Mouse (Mus musculus): ENCODE measurements around the gene Slc2a9. TPM values are rescaled to one million over a fixed set of nuclear protein-coding genes. Genes with fewer than 3 reads are reported as not detected.

The Slc2a9 gene
- polyA plus RNA-seq, 1 experiment from 2014 or later: 0.15 TPM

DNA sequence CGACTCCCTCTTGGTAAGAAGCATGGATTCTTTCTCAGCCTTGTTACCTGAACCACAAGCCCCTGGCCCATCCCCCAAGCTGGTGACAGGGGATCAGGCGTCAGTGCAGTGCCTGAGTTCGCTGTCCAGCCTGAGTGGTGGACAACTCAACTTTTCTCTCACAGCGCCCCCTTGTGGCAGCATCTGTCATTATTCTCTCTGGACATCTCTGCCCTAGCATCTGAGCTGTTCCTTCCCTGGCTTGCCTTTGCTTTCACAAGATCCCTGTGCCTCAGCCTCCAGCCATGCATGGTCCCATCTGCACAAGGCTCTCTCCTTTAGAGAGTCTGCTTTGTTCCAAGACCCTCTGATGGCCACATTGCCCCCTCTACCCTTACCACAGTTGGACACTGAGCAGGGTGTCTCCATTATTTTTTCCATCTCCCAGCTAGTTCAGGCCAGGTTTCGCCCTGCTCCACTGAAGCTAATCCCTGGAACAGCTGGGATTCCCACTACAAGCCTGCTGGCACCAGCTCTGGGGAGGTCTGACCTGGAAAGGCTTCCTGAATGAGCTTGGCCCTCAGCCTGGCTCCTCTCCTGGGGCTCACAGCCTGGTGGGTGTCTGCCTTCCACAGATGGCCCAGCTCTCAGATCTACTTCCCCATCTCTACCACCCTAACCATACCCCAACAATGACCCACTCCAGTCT, 32.9 kb downstream of the Slc2a9 start:
- no peaks in the 10 kb centered on the region for H3K9me3 ChIP-seq (ENCODE audit: control insufficient read depth, low read length)
- peak; percentile 87 for DNase-seq (ENCODE audit: low spot score)
- no peaks in the 10 kb centered on the region for H3K4me1 ChIP-seq (replicated peaks; ENCODE audit: control insufficient read depth, insufficient read depth, low read length)
- no peaks in the 10 kb centered on the region for H3K36me3 ChIP-seq (ENCODE audit: control insufficient read depth, insufficient read depth, low read length)
- no peak overlapping the region for H3K4me3 ChIP-seq (ENCODE audit: low read depth, low read length)
- H3K4me2 ChIP-seq (replicated peaks; ENCODE audit: low read depth, low read length): no peak overlapping the region
- 20% methylated on average over 5 of the region's 5 CpGs for whole genome bisulfite sequencing
- peak; percentile 71; the same call in 1 of the 2 replicates for ATAC-seq (ENCODE audit: low FRiP score)
- no peaks in the 10 kb centered on the region for H3K27me3 ChIP-seq (ENCODE audit: control insufficient read depth, insufficient read depth, low read length)
- no peak overlapping the region for H3K27ac ChIP-seq (ENCODE audit: low read depth, low read length)
- no peak overlapping the region for H3K9ac ChIP-seq (ENCODE audit: low read depth, low read length)

DNA sequence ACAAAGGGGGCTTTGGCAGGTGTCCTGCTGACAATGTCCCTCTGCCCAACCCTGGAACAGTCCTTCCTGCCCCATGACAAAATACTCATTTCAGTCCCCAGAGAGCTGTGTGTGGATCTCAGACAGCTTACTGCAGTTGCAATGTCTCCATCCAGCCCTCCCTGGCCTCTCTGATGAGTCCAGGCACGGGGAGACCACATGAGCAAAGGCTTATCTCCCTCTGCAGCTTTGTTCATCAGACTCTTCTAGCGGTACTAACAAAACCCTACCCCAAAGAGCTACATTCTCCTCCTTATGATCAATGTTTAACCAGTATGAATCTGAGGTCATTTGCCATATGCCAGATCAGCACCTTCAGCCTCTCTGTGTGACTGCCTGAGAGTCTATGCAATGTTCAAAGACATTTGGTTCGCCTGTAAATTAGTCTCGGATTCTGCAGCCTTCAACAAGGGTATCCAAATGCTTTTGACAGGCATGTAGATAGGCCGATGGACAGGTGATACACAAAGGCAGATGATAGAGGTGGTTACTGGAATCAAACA, 36.3 kb downstream of the Slc2a9 start:
- H3K9ac ChIP-seq (ENCODE audit: low read depth, low read length): no peak overlapping the region
- H3K36me3 ChIP-seq (ENCODE audit: control insufficient read depth, insufficient read depth, low read length): no peaks in the 10 kb centered on the region
- no peak overlapping the region for H3K4me2 ChIP-seq (replicated peaks; ENCODE audit: low read depth, low read length)
- no peak for DNase-seq (ENCODE audit: low spot score)
- no peak overlapping the region for H3K27ac ChIP-seq (ENCODE audit: low read depth, low read length)
- no peaks in the 10 kb centered on the region for H3K9me3 ChIP-seq (ENCODE audit: control insufficient read depth, low read length)
- H3K27me3 ChIP-seq (ENCODE audit: control insufficient read depth, insufficient read depth, low read length): no peaks in the 10 kb centered on the region
- 83% methylated on average over 5 of the region's 5 CpGs for WGBS
- no peak overlapping the region for H3K4me3 ChIP-seq (ENCODE audit: low read depth, low read length)
- no peaks in the 10 kb centered on the region for H3K4me1 ChIP-seq (replicated peaks; ENCODE audit: control insufficient read depth, insufficient read depth, low read length)
- no peak for ATAC-seq (ENCODE audit: low FRiP score)

DNA sequence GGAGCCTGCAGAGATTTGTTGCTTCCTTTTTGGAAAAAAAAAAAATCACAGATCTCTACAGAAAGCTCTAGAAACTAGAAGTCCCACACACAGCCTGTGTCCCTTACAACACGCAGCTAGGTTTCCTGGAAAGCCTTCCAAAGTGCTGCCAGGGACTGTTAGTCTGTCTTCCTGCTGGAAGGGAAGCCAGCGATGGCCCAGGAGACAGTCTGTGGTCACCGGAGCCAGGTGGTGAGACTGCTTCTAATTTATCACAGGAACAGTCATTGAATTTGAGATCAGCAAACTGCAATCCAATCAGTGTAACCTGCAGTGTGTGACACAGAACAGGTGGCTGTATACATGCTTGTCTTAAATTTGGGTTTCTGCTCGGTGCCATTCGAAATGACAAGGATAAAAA, 41.7 kb downstream of the Slc2a9 start:
- Histone ChIP-seq H3K36me3 (ENCODE audit: control insufficient read depth, insufficient read depth, low read length) (no peaks in the 10 kb centered on the region), H3K4me1 (replicated peaks; ENCODE audit: control insufficient read depth, insufficient read depth, low read length) (no peaks in the 10 kb centered on the region), H3K4me2 (replicated peaks; ENCODE audit: low read depth, low read length) (no peak overlapping the region), H3K27me3 (ENCODE audit: control insufficient read depth, insufficient read depth, low read length) (no peaks in the 10 kb centered on the region), H3K9me3 (ENCODE audit: control insufficient read depth, low read length) (no peaks in the 10 kb centered on the region), H3K4me3 (ENCODE audit: low read depth, low read length) (no peak overlapping the region), H3K9ac (ENCODE audit: low read depth, low read length) (no peak overlapping the region), H3K27ac (ENCODE audit: low read depth, low read length) (no peak overlapping the region)
- WGBS: 83% methylated on average over 5 of the region's 5 CpGs
- no peak for DNase-seq (ENCODE audit: low spot score)
- ATAC-seq (ENCODE audit: low FRiP score): no peak

DNA sequence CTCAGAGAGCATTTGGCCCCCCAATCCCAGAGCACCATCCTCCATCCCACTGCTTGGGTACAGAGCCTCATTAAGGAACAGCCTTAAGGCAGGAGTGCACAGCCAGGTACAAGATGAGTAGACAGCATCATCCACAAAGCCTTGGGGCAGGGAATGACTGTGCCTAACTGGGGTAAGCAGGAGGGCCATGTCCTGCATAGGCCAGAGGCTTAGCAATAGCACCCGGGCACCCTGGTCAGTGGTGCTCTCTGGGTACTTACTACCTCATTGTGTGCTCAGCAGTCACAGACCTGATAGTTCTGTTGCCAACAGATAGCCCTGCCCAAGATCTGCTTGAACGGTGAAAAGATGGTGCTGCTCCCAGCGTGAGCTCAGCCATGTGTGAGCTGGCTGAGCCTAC, 52.0 kb downstream of the Slc2a9 start:
- Histone ChIP-seq H3K27me3 (ENCODE audit: control insufficient read depth, insufficient read depth, low read length) (no peaks in the 10 kb centered on the region), H3K4me3 (ENCODE audit: low read depth, low read length) (no peak overlapping the region), H3K4me1 (replicated peaks; ENCODE audit: control insufficient read depth, insufficient read depth, low read length) (no peaks in the 10 kb centered on the region), H3K27ac (ENCODE audit: low read depth, low read length) (no peak overlapping the region), H3K9me3 (ENCODE audit: control insufficient read depth, low read length) (no peaks in the 10 kb centered on the region), H3K9ac (ENCODE audit: low read depth, low read length) (no peak overlapping the region), H3K4me2 (replicated peaks; ENCODE audit: low read depth, low read length) (no peak overlapping the region), H3K36me3 (ENCODE audit: control insufficient read depth, insufficient read depth, low read length) (no peaks in the 10 kb centered on the region)
- DNase-seq (ENCODE audit: low spot score) (no peak), ATAC-seq (ENCODE audit: low FRiP score) (no peak)
- 94% methylated on average over 3 of the region's 3 CpGs for WGBS

DNA sequence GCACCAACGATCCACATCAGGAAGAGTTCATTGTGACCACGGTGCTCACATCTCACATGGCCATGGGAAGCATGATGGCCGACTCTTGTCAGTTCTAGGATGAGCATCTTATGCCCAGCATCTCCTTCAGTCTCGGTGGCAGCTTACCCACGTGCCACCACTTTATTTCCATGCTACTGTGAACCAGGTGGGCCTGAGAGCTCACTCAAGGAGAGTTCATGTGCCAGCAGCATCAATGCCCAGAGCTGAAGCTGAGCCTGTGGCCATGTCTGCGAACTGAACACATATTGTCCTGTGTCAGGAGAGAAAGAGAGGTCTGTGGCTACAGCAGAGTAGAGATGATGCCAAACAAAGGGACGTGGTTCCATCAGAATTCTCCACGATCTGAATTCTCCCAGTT, 53.3 kb downstream of the Slc2a9 start:
- Histone ChIP-seq H3K4me3 (ENCODE audit: low read depth, low read length) (no peak overlapping the region), H3K27ac (ENCODE audit: low read depth, low read length) (no peak overlapping the region), H3K27me3 (ENCODE audit: control insufficient read depth, insufficient read depth, low read length) (no peaks in the 10 kb centered on the region), H3K4me1 (replicated peaks; ENCODE audit: control insufficient read depth, insufficient read depth, low read length) (no peaks in the 10 kb centered on the region), H3K4me2 (replicated peaks; ENCODE audit: low read depth, low read length) (no peak overlapping the region), H3K9me3 (ENCODE audit: control insufficient read depth, low read length) (no peaks in the 10 kb centered on the region), H3K9ac (ENCODE audit: low read depth, low read length) (no peak overlapping the region), H3K36me3 (ENCODE audit: control insufficient read depth, insufficient read depth, low read length) (no peaks in the 10 kb centered on the region)
- DNase-seq (ENCODE audit: low spot score) (no peak), ATAC-seq (ENCODE audit: low FRiP score) (no peak)
- 90% methylated on average over 7 of the region's 8 CpGs for WGBS

DNA sequence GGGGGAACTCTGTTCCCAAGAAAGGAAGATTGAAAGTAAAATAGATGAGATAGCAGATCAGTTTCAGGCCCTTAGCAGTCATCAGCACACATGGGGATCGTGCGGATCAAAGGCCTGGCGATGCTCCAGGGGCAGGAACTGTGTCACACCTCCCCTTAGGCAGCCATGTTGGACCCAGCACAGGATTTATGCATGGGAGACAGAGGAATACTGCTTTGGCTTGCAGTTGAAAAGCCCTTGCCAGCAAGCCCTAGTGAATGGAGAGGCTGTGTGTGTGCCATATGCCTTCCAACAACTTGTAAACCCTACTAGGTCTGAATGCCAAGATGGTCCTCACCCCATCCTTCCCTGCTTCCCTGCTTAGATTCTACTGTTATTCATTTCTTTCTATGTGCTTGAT, 54.8 kb downstream of the Slc2a9 start:
- Histone ChIP-seq H3K27me3 (ENCODE audit: control insufficient read depth, insufficient read depth, low read length) (no peaks in the 10 kb centered on the region), H3K4me1 (replicated peaks; ENCODE audit: control insufficient read depth, insufficient read depth, low read length) (no peaks in the 10 kb centered on the region), H3K27ac (ENCODE audit: low read depth, low read length) (no peak overlapping the region), H3K4me2 (replicated peaks; ENCODE audit: low read depth, low read length) (no peak overlapping the region), H3K9ac (ENCODE audit: low read depth, low read length) (no peak overlapping the region), H3K4me3 (ENCODE audit: low read depth, low read length) (no peak overlapping the region), H3K36me3 (ENCODE audit: control insufficient read depth, insufficient read depth, low read length) (no peaks in the 10 kb centered on the region), H3K9me3 (ENCODE audit: control insufficient read depth, low read length) (no peaks in the 10 kb centered on the region)
- WGBS: 88% methylated on average over 3 of the region's 3 CpGs
- DNase-seq (ENCODE audit: low spot score) (no peak), ATAC-seq (ENCODE audit: low FRiP score) (no peak)

DNA sequence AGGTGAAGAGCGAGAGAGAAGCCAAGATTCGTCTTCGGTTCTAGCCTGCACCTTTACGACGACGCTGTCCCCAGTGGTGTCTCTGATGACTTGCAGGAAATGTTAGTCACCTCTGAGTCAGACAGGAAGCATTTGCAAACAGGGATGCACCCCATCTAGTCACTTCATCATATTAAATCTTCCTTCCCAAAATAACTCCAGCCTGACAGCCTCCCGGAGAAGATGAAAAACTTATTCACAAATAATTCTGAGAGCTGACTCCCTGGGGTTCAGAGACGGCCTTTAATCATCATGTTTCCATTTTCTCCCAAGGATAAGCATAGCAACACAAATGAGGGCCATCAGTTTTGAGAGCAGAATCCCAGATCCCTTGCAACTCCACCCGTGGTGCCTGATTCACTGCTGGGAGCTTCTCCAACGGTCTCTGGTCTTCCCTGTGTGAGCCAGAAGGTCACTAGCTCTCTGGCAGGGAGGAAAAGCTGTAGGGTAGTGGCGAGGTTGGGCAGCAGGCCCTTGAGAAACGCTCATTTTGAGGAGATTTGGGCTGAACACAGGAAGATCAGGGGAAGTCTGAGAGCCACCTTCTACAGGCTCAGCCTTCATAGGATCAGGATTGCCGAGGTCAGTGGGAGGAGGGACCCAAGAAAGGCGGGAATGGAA, 56.5 kb downstream of the Slc2a9 start:
- H3K4me2 ChIP-seq (replicated peaks; ENCODE audit: low read depth, low read length): no peak overlapping the region
- DNase-seq (ENCODE audit: low spot score) (no peak), ATAC-seq (ENCODE audit: low FRiP score) (no peak)
- H3K4me1 ChIP-seq (replicated peaks; ENCODE audit: control insufficient read depth, insufficient read depth, low read length): no peaks in the 10 kb centered on the region
- no peak overlapping the region for H3K27ac ChIP-seq (ENCODE audit: low read depth, low read length)
- H3K27me3 ChIP-seq (ENCODE audit: control insufficient read depth, insufficient read depth, low read length): no peaks in the 10 kb centered on the region
- 70% methylated on average over 14 of the region's 14 CpGs for WGBS
- no peak overlapping the region for H3K4me3 ChIP-seq (ENCODE audit: low read depth, low read length)
- no peak overlapping the region for H3K9ac ChIP-seq (ENCODE audit: low read depth, low read length)
- H3K36me3 ChIP-seq (ENCODE audit: control insufficient read depth, insufficient read depth, low read length): no peaks in the 10 kb centered on the region
- H3K9me3 ChIP-seq (ENCODE audit: control insufficient read depth, low read length): no peaks in the 10 kb centered on the region

DNA sequence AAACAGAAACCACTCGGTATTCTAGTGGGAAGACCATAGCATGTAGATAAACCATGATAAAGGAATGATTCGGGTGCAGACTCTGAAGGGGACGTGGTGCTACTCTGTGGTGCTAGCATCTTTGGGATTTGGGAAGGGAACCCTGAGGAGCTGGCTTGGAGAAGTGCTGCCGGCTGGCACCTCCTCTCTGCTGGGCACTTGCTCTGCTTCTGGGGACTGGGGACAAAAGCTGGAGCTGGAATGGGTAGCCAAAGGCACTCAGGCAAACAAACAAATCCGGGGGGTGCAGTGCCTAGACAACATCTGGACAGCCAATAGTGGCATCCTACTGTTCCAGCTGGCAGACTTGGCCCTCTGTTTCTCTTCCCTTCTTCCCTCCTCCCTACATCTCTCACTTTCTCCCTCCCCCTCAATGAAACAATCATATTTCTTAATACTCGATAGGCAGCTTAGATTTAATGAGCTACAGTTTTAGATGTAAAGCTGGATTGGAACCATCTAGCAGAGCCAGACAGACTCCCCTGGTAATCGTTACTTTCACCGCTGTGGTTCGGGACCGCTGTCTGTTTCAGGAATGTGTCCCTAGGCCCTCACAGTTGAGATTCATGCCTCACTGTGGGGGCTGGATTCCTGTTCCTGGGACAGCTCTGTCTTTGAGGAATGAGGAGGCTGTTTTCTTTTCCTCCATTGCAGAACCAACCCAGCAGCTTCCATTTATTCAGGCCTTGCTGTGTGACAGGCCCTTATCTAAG, 61.7 kb downstream of the Slc2a9 start:
- Histone ChIP-seq H3K27ac (ENCODE audit: low read depth, low read length) (no peak overlapping the region), H3K9ac (ENCODE audit: low read depth, low read length) (no peak overlapping the region), H3K27me3 (ENCODE audit: control insufficient read depth, insufficient read depth, low read length) (no peaks in the 10 kb centered on the region), H3K4me2 (replicated peaks; ENCODE audit: low read depth, low read length) (no peak overlapping the region), H3K36me3 (ENCODE audit: control insufficient read depth, insufficient read depth, low read length) (no peaks in the 10 kb centered on the region), H3K4me1 (replicated peaks; ENCODE audit: control insufficient read depth, insufficient read depth, low read length) (no peaks in the 10 kb centered on the region), H3K4me3 (ENCODE audit: low read depth, low read length) (no peak overlapping the region), H3K9me3 (ENCODE audit: control insufficient read depth, low read length) (no peaks in the 10 kb centered on the region)
- ATAC-seq (ENCODE audit: low FRiP score): no peak
- WGBS: 81% methylated on average over 10 of the region's 10 CpGs
- no peak for DNase-seq (ENCODE audit: low spot score)

Measured in hindbrain, embryonic 11.5 days (tissue).